Mouse (Mus musculus) liver, adult (tissue): ENCODE data around the gene Zik1.

Experiments used
- GATA4 ChIP-seq: IDR thresholded peaks from 2 replicates; pipeline ENCODE4 v1.6.1; 2014; ENCODE audit warnings: mild to moderate bottlenecking, low read length; ENCODE audit not compliant: insufficient replicate concordance

Gene Zik1

GRCm38 (mm10) chr7:10494786-10495521 is at the start of gene Zik1:
Zik1 (minus strand) TSS chr7:10495394.
- no peak for TF ChIP-seq GATA4

- no peak for TF ChIP-seq GATA4
Measured at GRCm38 (mm10) chr7:10495578-10495977, 384 bp upstream of the Zik1 start.

- TF ChIP-seq GATA4 = no peak
Measured at GRCm38 (mm10) chr7:10480588-10481233, 14.5 kb downstream of the Zik1 start.

- TF ChIP-seq GATA4 = no peak
Measured at GRCm38 (mm10) chr7:10479813-10480212, 15.4 kb downstream of the Zik1 start.

DNA sequence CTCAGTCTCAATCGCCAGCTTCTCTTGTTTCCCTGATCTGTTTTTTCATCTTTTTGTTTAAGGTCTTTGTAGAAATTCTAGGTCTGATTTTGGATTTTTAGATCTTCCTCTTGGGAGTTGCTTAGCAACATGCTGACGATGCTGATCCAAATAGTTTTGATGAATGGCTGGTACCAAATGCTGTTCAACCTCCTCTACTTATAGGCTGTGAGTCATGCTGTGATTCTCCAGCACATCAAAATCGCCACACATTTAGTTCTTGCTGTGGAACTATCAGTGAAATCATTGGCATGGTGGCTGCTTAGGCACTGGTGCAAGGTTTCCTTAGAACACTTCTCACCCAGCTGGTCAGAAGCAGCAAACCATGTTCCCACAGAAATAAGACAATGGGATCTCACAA is 37.0 kb downstream of the Zik1 start:
- no peak for TF ChIP-seq GATA4

- TF ChIP-seq GATA4 = no peak
Measured at GRCm38 (mm10) chr7:10443031-10443430, 52.2 kb downstream of the Zik1 start, which contains the start of gene Vmn1r67. Vmn1r67 (plus strand) TSS chr7:10443331.
